Mouse (Mus musculus) right cerebral cortex, adult 18-20 months (tissue): ENCODE measurements around the gene Phactr3.
"Not testable (repeated sequence)": the region's sequence is repeated elsewhere in the genome, so short reads cannot be mapped to it uniquely, and the experiment has no call there.

ENCODE experiments used
- DNase-seq: peaks from one replicate; pipeline ENCODE4 v3.0.0; 2022; ENCODE audit warnings: mixed read lengths

The Phactr3 gene

DNA sequence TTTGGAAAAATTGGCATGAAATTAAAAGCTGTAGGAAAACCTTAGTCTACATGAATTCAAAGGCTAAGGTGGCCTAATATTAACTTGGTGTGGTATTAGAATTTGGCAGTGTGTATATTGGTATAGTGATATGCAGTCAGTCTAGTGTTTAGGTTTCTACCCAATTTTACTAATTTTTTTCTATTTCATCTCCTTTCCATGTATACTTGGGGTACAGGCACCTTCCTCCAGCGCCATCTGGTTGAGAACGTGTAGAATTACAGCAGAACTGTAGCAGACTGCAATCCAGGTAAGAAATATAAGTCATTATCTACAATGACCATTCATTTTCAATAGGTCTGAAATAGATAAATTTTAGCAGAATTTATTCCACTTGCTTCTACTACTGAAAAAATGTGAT lies 220.3 kb downstream of the Phactr3 start:
- no peak for DNase-seq

DNA sequence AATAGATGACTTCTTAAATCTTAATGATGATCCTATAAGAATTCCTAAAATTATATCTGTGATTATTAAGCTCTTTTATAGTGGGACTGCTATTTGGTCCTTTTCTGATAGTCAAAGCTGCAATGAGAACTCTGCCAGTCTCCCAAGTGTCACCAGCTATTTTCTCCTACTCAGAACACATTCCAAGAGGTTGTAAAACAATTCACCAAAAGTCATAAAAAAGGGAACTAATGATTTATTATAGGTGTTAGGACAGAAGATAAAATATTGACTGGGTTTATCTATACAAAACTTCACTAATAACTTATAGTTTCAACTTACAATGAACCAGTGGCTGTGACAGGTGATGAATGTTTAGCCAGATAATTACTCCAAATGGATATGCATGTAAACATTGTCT lies 223.3 kb downstream of the Phactr3 start:
- DNase-seq = not testable (repeated sequence)

DNA sequence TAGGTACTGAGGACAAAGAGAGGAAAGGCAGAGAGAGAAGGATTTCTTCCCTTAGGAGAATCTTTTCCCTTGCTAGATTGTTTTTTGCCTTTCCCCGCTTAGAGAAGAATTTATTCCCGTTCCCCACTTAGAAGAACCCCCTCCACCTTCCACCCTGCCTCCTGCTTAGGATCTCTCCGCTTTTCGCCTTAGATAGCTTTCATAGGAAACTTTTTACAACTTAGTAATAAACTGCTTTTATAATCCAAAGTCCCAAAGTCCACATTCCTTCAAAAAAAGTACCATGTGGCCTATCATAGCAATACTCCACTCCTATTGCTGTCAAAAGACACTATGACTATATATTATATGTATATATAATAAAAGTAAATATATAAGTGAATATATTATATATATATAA lies 223.8 kb downstream of the Phactr3 start:
- DNase-seq = no peak
